Mouse (Mus musculus) G1E (cell line): ENCODE measurements around the gene Coasy.

ENCODE experiments used
- CTCF ChIP-seq: IDR thresholded peaks from 2 replicates; pipeline ENCODE4 v1.5.1; 2012; ENCODE audit warnings: low read depth, low read length, inconsistent platforms, mixed read lengths
- GATA1 ChIP-seq: IDR thresholded peaks from 2 replicates; pipeline ENCODE4 v1.6.1; 2012; ENCODE audit warnings: borderline replicate concordance, low read length, inconsistent platforms, mixed read lengths
- POLR2AphosphoS5 ChIP-seq: IDR thresholded peaks from 2 replicates; pipeline ENCODE4 v1.6.1; 2012; ENCODE audit warnings: low read depth, low read length, inconsistent platforms; ENCODE audit not compliant: insufficient replicate concordance
- TAL1 ChIP-seq: conservative IDR thresholded peaks from 2 replicates; pipeline ENCODE4 v1.6.1; 2012; ENCODE audit warnings: low read depth, low read length, inconsistent platforms, mixed read lengths

- TF ChIP-seq CTCF, result no peak
- no peak for TF ChIP-seq TAL1
- no peak for TF ChIP-seq POLR2AphosphoS5
- TF ChIP-seq GATA1, result no peak
These were observed 29.8 kb downstream of the Coasy start for GRCm38 (mm10) chr11:101112186-101112585.
